Mouse (Mus musculus): Measurements from ENCODE around the gene Ccnyl1.
"Not testable (repeated sequence)": the region's sequence is repeated elsewhere in the genome, so short reads cannot be mapped to it uniquely, and the experiment has no call there.

Gene Ccnyl1
- long read RNA-seq, experiment 1, partial matches to known transcripts, result 0 of 2 reads
- long read RNA-seq, experiment 1, other reads (novel, unspliced or antisense), result 1 of 2 reads
- long read RNA-seq, experiment 2, result 0 reads

GRCm38 (mm10) chr1:64690213-64691013, at the start of gene Ccnyl1:
Gene Ccnyl1 (plus strand): TSS chr1:64690455.
- intact Hi-C loops (cut with DNase I), result loop anchor here (5.0 kb wide), 2 partner anchors 73 to 158 kb away; partner anchors contain the start of genes Creb1 and Mettl21a

DNA sequence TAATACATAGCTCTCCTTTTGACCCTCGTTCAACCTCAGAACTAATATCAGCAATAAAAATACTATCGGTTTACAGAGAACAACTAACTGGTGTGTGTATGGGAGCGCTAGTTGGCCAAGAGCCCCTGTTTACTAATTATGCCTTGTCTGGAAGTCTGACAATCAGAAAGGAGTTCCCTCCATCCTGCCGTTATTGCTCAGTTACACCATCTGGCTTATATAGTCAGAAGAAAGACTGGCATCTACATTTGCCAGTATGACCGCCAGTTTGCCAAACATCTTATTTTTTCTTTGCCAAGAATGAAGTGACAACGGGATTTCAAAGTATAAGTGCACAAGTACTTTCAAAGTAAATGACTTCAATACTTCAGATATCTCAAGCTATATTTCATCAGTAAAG, 49.2 kb upstream of the Ccnyl1 start:
- intact Hi-C loops (cut with DNase I), result no loop called here

DNA sequence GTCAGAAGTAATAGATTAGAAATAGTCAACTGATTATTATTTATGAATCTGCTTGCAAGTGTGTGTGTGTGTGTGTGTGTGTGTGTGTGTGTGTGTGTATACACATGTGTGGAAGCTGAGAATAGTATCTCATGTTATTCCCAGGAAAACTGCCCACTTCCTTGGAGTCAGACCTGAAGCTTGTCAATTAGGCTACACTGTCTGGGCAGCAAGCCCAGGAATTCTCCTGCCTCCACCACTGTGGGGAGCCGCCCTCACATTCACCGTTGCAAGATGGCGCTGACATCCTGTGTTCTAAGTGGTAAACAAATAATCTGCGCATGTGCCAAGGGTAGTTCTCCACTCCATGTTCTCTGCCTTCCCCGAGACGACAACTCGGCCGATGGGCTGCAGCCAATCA, 47.7 kb upstream of the Ccnyl1 start:
- intact Hi-C loops (cut with DNase I), result not testable (repeated sequence)

- intact Hi-C loops (cut with DNase I), result no loop called here
These were observed 45.7 kb upstream of the Ccnyl1 start for GRCm38 (mm10) chr1:64644513-64644912.

DNA sequence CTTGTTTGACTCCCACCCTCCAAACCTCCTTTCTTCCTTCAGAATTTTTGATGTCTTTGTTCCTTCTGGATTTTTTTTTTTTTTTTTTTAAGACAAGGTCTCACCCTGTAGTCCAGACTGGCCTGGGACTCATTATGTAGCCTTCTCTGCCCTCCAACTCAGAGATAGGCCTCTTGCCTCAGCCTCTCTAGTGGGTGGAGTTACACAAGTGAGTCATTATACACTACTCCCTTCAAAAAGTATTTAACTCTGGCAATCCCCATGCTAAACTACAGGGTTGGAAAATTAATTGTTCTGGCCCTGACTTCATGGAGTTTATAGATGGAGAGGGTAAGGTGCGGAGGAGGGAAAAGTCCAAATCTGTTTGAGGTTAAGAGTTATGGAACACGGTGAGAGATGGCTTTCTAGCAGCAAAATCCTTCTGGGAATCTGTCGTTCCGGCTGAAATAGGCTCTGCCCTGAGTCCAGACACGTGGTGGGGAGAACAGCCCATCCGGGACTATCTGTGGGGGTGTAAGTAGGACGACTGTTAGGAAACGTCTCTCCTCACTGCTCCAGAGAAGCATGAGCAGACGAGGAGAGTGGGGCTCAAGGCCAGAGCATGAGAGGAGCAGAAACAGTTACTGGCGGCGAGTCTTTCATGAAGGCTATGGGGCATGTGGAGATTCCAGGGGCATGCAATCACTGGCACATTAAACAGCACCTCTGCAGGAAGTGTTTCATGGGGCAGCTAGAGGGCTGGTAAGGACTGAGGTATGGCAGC, 40.7 kb upstream of the Ccnyl1 start:
- intact Hi-C loops (cut with DNase I), result no loop called here

- intact Hi-C loops (cut with DNase I), result no loop called here
These were observed 36.6 kb upstream of the Ccnyl1 start for GRCm38 (mm10) chr1:64653701-64654100.

GRCm38 (mm10) chr1:64655415-64655814, 34.8 kb upstream of the Ccnyl1 start:
- intact Hi-C loops (cut with DNase I), result no loop called here

- intact Hi-C loops (cut with DNase I), result no loop called here
These were observed 33.7 kb upstream of the Ccnyl1 start for GRCm38 (mm10) chr1:64656423-64657129.

- intact Hi-C loops (cut with DNase I), result no loop called here
These were observed 31.4 kb upstream of the Ccnyl1 start for GRCm38 (mm10) chr1:64658876-64659275.

DNA sequence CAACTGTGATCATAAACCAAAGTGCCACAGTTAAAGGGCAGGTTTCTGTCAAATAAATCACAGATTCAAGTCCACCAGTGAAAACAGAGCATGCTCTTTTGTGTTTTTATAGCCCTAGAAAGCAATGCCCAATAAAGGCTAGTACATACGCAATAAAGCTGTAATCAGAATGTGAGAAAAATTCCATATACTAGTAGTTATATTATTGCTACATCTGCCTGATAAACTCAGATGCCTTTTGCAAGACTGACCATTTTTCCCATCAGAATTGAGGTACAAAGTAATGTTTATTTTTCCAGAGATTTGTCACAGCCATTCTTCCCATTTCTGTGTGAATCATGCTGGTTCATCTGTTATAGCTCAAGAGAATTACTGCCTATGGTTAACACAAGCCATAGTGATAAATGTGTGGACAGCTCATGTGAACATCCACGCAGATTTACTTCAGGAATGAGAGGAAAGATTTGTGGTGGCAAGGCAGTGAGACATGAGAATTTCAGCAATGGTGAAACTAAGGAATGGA, 23.1 kb upstream of the Ccnyl1 start:
- intact Hi-C loops (cut with DNase I), result no loop called here

- intact Hi-C loops (cut with DNase I), result no loop called here
These were observed 20.8 kb upstream of the Ccnyl1 start for GRCm38 (mm10) chr1:64669451-64669850.

- intact Hi-C loops (cut with DNase I), result no loop called here
These were observed 16.3 kb upstream of the Ccnyl1 start for GRCm38 (mm10) chr1:64673931-64674330.

GRCm38 (mm10) chr1:64676060-64676839, 14.0 kb upstream of the Ccnyl1 start:
- intact Hi-C loops (cut with DNase I), result no loop called here

- intact Hi-C loops (cut with DNase I), result no loop called here
These were observed 8.8 kb upstream of the Ccnyl1 start for GRCm38 (mm10) chr1:64681499-64681898.

DNA sequence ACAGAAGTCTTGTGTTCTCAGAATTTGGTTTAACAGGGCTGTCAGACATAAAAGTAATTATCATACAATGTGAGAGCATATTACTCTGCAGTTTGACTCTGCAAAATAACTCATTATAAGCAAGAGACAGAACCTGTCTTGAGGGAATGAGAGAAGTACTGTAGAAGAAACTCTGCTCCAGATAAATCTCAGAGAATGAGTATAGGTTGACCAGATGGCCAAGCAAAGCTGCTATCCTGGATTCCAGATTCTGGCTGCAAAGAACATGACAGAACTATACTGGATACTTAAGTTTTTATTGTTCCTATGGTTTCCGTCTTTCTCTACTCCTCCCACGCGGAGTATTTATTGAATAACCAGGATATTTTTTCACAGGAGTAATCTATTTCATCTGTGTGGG, 7.2 kb upstream of the Ccnyl1 start:
- intact Hi-C loops (cut with DNase I), result no loop called here

- intact Hi-C loops (cut with DNase I), result no loop called here
These were observed 5.8 kb upstream of the Ccnyl1 start for GRCm38 (mm10) chr1:64684440-64684839.

DNA sequence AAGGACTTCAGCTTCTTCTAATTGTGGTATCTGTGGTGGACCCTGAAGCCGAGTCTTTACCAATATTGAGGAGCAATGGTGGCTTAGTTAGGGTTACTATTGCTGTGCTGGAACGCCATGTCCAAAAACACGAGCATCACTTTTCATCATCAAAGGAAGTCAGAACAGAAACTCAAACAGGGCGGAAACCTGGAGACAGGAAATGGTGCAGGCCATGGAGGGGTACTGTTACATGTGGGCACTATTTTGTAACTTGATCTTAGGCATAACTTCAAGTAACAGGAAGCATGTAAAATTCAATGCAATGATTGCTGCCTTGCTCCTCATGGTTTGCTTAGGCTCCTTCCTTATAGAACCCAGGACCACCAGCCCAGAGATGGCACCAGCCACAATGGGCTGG, 2.2 kb upstream of the Ccnyl1 start:
- intact Hi-C loops (cut with DNase I), result no loop called here

DNA sequence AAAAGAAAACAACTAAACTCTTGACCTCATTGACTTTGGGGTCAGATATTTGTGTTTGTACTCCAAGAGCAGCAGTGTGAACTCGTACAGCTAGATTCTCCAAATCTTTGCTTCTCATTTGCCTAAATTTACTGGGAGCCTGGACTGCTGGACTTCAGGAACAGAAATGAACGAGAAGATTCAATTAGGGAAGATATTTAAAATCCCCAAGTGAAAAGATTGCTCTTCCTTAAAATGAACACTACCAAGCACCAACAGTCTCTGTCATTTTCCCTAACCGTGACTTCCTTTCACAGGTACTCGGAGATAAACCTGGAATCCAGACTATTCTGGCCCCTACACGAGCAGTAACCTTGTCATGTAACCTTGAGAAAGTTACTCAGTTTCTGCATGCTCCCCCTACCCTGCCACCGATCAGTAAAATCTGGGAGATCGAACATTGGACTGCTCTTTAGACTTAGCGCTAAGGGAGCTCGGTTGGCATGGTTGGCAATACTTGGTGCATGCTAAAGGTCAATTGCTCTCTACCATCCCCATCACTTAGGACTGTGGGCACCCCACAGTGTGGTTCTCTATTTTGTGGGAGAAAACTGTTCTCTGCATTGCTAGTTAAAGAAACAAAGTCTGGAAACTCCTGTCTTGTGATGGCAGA, 568 bp upstream of the Ccnyl1 start:
- intact Hi-C loops (cut with DNase I), result loop anchor here (5.0 kb wide), 2 partner anchors 72 to 157 kb away; partner anchors contain the start of genes Creb1 and Mettl21a

DNA sequence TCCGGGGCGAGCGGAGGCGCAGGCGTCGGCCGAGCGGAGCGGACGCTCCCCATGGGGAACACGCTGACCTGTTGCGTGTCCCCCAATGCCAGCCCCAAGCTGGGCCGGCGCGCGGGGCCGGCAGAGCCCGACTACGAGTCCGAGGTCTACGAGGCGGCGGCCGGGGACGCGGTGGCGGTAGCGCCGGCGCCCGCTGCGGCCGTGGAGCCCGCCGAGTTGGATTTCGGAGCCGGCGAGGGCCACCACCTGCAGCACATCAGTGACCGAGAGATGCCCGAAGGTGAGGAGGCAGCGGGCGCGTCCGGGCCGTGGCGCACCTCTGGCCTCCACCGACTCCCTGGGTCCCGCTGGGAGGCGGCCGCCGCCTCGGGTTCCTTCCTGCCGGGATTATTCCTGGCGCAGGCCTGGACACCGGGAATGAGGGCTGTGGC, 881 bp downstream of the Ccnyl1 start:
- intact Hi-C loops (cut with DNase I), result loop anchor here (5.0 kb wide), 2 partner anchors 74 to 159 kb away; partner anchors contain the start of genes Creb1 and Mettl21a

GRCm38 (mm10) chr1:64691581-64691980, 1.3 kb downstream of the Ccnyl1 start:
- intact Hi-C loops (cut with DNase I), result loop anchor here (5.0 kb wide), 2 partner anchors 74 to 159 kb away; partner anchors contain the start of genes Creb1 and Mettl21a

Measured in adrenal gland (tissue).